Mouse (Mus musculus) ES-CJ7 (cell line): ENCODE data around the gene Tbrg4.
A peak's percentile ranks its signal among the peaks of the same experiment; 100 is the strongest.

ENCODE experiments used
- DNase-seq: peaks from one replicate; pipeline ENCODE4 v3.0.0; 2011; ENCODE audit warnings: low read depth, low spot score

The Tbrg4 gene

GRCm38 (mm10) chr11:6625478-6626387 lies at the start of gene Tbrg4:
Tbrg4 (minus strand) TSS chr11:6626067.
- DNase-seq, result peak; percentile 94

DNA sequence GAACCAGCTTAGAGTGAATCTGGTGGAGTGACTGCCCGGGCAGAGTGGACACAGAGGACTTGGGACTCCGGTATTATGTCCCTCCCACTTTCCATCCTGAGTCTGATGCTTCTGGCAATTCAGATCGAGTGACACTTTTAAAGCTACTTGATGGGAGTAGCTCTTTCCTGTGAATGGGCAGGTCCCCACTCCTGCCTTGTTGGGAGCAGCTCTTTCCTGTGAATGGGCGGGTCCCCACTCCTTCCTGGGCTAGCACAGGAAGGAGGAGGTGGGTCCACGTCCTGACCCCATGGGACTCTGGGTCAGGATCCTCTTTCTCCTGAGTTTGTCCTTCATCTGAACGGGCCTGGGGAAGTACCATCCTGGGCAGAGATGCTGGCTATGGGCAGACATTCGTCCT lies 49.5 kb upstream of the Tbrg4 start:
- DNase-seq, result no peak

- no peak for DNase-seq
These were observed 48.8 kb upstream of the Tbrg4 start for GRCm38 (mm10) chr11:6674701-6675100.

- no peak for DNase-seq
These were observed 45.0 kb upstream of the Tbrg4 start for GRCm38 (mm10) chr11:6670826-6671225.

DNA sequence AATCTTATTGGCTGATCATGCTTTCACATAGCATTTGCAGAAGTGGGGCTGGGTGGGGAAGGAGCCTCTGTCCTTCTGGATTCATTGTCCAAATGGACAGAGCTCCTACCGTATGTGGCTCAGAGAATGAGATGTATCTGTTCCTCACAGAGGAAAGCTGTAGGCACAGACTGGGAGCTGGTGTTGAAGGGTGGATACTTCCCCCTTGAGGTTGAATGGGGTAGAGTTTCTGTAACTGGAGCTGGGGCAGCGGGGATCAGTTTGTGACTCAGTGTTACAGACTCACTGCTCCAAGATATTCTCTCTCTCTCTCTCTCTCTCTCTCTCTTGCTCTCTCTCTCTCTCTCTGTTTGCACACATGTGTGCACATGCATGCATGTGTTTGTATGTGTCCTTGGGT lies 44.2 kb upstream of the Tbrg4 start:
- no peak for DNase-seq

DNA sequence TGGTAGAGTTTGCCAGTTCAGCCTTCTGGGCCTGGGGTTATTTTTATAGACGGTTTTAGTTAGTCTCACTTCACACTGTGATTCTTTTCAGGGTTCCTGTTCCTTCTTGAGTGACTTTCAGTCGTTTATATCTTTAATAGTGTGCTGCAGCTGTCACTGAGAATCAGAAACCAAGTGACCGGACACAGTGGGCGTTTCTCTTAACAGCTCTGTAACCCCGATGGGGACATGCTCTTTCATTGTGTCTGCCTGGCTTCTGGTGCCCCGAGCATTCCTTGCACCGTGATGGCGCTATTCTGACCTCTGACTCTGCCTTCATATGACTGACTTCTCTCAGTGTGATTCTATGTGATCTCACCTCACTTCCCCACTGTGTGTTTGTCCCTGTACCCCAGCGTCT lies 43.2 kb upstream of the Tbrg4 start:
- no peak for DNase-seq

DNA sequence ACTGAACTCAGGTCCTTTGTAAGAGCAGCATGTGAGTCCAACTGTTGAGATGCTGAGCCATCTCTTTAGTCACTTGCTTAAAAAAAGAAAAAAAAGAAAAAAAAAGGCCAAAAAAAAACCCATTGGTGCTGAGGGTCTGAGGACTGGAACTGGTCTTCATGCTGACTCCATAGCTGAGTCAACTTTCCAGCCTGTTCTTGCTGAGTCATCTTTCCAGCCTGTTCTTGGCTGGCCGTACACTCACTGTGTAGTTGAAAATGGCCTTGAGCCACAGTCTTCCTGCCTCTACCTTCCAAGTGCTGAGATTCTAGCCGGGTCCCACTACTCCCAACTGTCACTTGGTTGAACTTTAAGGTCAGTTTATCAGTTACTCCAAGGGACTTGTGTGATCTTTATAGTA lies 40.8 kb upstream of the Tbrg4 start:
- no peak for DNase-seq

- DNase-seq, result no peak
These were observed 35.3 kb upstream of the Tbrg4 start for GRCm38 (mm10) chr11:6661206-6661605.

DNA sequence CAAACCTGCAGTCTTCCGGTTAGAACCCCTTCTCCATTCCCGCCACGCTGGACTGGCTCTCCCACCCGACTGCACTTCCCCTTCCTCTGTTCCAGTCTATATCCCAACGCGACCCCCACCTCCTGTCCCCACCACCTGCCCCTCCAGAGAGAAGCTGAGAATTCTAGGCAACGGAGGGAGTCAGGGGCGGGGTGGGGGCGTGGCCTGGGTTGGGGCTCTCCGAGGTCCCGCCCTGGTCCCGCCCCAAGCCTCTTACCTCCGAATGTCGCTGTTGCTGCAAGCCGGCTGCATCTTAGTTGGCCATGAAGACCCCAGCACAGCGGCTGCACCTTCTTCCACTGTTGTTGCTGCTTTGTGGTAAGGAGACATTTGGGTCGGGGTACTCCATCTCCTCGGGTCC lies 32.4 kb upstream of the Tbrg4 start, which contains the start of gene Ramp3:
Gene Ramp3 (plus strand): TSS at position 251 of the 400 bp plus-strand sequence.
- DNase-seq, result peak; percentile 67

GRCm38 (mm10) chr11:6654903-6655302 lies 29.0 kb upstream of the Tbrg4 start:
- peak; percentile 87 for DNase-seq

GRCm38 (mm10) chr11:6652978-6653377 lies 27.1 kb upstream of the Tbrg4 start:
- peak; percentile 60 for DNase-seq

- no peak for DNase-seq
These were observed 24.7 kb upstream of the Tbrg4 start for GRCm38 (mm10) chr11:6650519-6650918.

GRCm38 (mm10) chr11:6647831-6648724 lies 22.2 kb upstream of the Tbrg4 start:
- peak; percentile 46 for DNase-seq

- no peak for DNase-seq
These were observed 18.7 kb upstream of the Tbrg4 start for GRCm38 (mm10) chr11:6644566-6644965.

GRCm38 (mm10) chr11:6639072-6639471 lies 13.2 kb upstream of the Tbrg4 start:
- DNase-seq, result no peak

DNA sequence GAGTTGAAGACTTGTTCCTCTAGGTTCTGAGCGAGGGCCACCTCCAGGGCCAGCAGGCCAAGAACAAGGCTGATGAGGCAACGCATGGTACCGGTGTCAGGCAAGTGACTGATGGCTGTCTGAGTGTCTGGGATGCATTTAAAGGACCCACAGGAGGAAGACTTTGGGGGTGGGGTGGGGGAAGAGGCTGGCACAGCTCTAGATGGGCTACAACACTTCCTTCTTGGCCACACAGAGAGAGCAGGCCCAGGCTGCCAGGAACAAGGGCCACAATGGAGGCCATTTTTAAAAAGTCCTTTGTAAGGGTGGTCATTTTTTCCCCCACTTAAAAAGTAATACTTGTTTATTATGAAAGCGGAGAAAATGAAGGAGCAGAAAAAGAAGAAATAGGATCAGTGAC lies 12.7 kb upstream of the Tbrg4 start, which contains the start of gene Wap:
Gene Wap (minus strand): TSS at position 101 of the 400 bp plus-strand sequence.
- no peak for DNase-seq

- peak; percentile 62 for DNase-seq
These were observed 10.3 kb upstream of the Tbrg4 start for GRCm38 (mm10) chr11:6636150-6636549.

GRCm38 (mm10) chr11:6629655-6630054 lies 3.8 kb upstream of the Tbrg4 start:
- peak; percentile 62 for DNase-seq

GRCm38 (mm10) chr11:6628568-6628967 lies 2.7 kb upstream of the Tbrg4 start:
- DNase-seq, result peak; percentile 89

GRCm38 (mm10) chr11:6627731-6628130 lies 1.9 kb upstream of the Tbrg4 start:
- no peak for DNase-seq

DNA sequence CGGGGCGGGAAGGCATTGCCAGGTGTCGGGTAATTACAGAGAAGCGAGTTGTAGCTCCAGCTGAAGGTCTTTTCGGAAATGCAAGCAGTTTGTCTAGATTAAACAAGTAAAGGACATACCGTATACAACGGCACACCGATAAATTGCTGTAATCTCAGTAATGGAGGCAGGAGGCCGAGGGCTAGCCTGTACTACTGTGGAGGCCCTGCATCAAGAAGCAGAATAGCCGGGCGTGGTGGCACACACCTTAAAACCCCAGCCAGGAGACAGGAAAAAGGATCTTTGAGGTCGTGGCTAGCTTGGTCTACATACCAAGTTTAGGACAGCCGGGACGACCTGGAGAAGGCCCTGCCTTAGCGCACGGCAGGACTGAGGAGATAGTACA lies 513 bp upstream of the Tbrg4 start:
- no peak for DNase-seq
